ENCODE assay signal across 9 mouse cellular contexts in the genomic region with DNA sequence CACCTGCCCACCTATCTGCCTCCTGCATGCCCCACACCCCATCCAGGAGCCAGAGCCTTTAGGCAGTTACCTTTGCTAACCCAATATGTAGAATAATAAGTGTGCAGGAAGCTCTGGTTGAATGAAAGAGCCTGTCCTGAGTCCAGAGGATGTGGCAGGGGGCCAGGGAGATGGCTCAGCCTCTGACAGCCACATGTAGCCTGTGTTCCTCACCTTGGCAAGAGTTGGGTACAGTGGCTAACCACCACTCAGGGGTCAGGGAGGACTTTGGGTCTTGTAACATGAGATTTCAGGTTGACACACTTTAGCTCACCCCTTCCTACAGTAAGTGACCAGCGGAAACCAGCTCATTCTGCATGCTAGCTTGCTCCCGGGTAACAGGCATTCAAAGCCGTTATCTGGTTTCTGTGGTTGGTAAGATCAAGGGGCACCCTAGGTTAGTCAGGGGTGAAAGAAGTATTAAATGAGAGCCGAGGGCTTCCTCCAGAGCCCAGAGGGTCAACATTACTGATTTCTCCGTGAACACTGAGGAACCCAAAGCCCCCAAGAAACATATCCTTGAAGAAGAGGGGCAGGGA.
A peak's percentile ranks its signal among the peaks of the same experiment; 100 is the strongest.
DNase-seq lines count a peak whose midpoint lies in the region; ATAC-seq and TF ChIP-seq lines count a peak whose summit lies in the region.
"Had no signal": no experiment of that assay in that cellular context is flagged by ENCODE, and none has a peak within 500 bp of the region (broad histone marks: within the 10 kb centered on the region; RNA-seq: fewer than 3 reads in every experiment).

No protein-coding gene starts in this region.

- DNase-seq in CD4-positive, CD25-positive, alpha-beta regulatory T cell, adult 2 months (ENCODE audit: low read depth, low spot score) = peak; percentile 31
- DNase-seq in kidney, postnatal 0 days (ENCODE audit: low spot score) = no peak
- DNase-seq in kidney, adult 11 months = no peak
- DNase-seq in frontal cortex, postnatal 25 days (ENCODE audit: low spot score in 2 of 2) = no peak
- no peak for DNase-seq in ovary, postnatal 10 days (ENCODE audit: low spot score)
- DNase-seq: cerebellum, adult 9-10 months had no signal

- peak overlapping the region; percentile 73 for H3K27ac ChIP-seq in kidney, postnatal 0 days
- peak overlapping the region; percentile 72 for H3K27ac ChIP-seq in embryonic facial prominence, embryonic 12.5 days
- H3K27ac ChIP-seq in limb, embryonic 13.5 days = peak overlapping the region; percentile 73

- no peak overlapping the region for H3K4me3 ChIP-seq in kidney, postnatal 0 days (replicated peaks; ENCODE audit: low read depth, low read length)
- H3K4me3 ChIP-seq in embryonic facial prominence, embryonic 12.5 days = no peak overlapping the region
- H3K4me3 ChIP-seq in limb, embryonic 13.5 days = no peak overlapping the region

- no peak for ATAC-seq in CD4-positive, CD25-positive, alpha-beta regulatory T cell, adult 4 months
- ATAC-seq in kidney, postnatal 0 days (replicated peaks; ENCODE audit: low FRiP score, low read depth) = no peak
- ATAC-seq in embryonic facial prominence, embryonic 12.5 days (ENCODE audit: insufficient number of reproducible peaks, insufficient read depth, low FRiP score, low TSS enrichment) = no peak
- no peak for ATAC-seq in limb, embryonic 13.5 days (ENCODE audit: low FRiP score, low read depth)

- H3K9ac ChIP-seq in kidney, postnatal 0 days (ENCODE audit: low read depth, low read length) = no peak overlapping the region
- H3K9ac ChIP-seq in embryonic facial prominence, embryonic 12.5 days = no peak overlapping the region
- no peak overlapping the region for H3K9ac ChIP-seq in limb, embryonic 13.5 days

- no peak overlapping the region for H3K4me2 ChIP-seq in kidney, postnatal 0 days (ENCODE audit: low read length)
- no peak overlapping the region for H3K4me2 ChIP-seq in embryonic facial prominence, embryonic 12.5 days (replicated peaks)
- H3K4me2 ChIP-seq in limb, embryonic 13.5 days (replicated peaks) = no peak overlapping the region

- no peaks in the 10 kb centered on the region for H3K9me3 ChIP-seq in kidney, postnatal 0 days (replicated peaks; ENCODE audit: low read length)
- no peaks in the 10 kb centered on the region for H3K9me3 ChIP-seq in embryonic facial prominence, embryonic 12.5 days
- H3K9me3 ChIP-seq in limb, embryonic 13.5 days = no peaks in the 10 kb centered on the region

- 34% methylated on average over 5 of the region's 5 CpGs for WGBS in kidney, postnatal 0 days
- WGBS in embryonic facial prominence, embryonic 12.5 days = 54% methylated on average over 5 of the region's 5 CpGs
- WGBS in limb, embryonic 13.5 days = 71% methylated on average over 5 of the region's 5 CpGs

- H3K36me3 ChIP-seq in kidney, postnatal 0 days (ENCODE audit: insufficient read depth, low read length) = no peaks in the 10 kb centered on the region
- H3K36me3 ChIP-seq in embryonic facial prominence, embryonic 12.5 days = no peaks in the 10 kb centered on the region
- H3K36me3 ChIP-seq in limb, embryonic 13.5 days = no peaks in the 10 kb centered on the region

- TF ChIP-seq CTCF in kidney, postnatal 0 days (IDR thresholded peaks at IDR 0.05; ENCODE audit: low read depth) = no peak

- no peaks in the 10 kb centered on the region for H3K27me3 ChIP-seq in kidney, postnatal 0 days (ENCODE audit: insufficient read depth, low read length)
- no peaks in the 10 kb centered on the region for H3K27me3 ChIP-seq in embryonic facial prominence, embryonic 12.5 days
- no peaks in the 10 kb centered on the region for H3K27me3 ChIP-seq in limb, embryonic 13.5 days

- peaks cover 23% of the 10 kb centered on the region for H3K4me1 ChIP-seq in kidney, postnatal 0 days (replicated peaks; ENCODE audit: insufficient read depth, low read length)
- peaks cover 40% of the 10 kb centered on the region for H3K4me1 ChIP-seq in embryonic facial prominence, embryonic 12.5 days
- peaks cover 40% of the 10 kb centered on the region for H3K4me1 ChIP-seq in limb, embryonic 13.5 days
